Mouse (Mus musculus) heart, postnatal 4 days (tissue): ENCODE measurements at regions not wholly inside any gene's neighbourhood (a gene's known extent, or its start where the extent isn't known, plus 50 kb on each side); places are given as distances from the start of the nearest gene placed in this dataset.

Source experiments
- DNase-seq: peaks from one replicate; pipeline ENCODE4 v3.0.0; 2021

DNA sequence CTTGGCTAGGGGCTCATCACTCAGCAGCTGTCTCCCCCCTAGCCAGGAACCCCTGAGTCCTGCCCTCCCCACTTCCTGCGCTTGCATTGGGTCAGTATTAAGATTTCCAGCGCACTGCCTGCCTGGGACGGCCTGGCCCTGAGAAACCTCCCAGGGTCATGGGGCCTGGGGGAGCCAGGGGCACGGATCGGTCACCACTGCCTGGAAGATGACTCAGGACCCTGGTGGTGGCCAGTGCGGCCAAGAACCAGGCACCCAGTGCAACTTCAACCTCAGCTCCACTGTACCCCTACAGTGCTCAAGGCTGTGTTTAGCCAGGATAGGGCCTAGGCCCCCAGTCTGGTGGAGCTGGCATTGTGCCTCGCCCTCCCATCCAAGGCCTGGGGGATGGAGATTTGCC, 111.9 kb upstream of the Zbtb40 start:
- no peak for DNase-seq

DNA sequence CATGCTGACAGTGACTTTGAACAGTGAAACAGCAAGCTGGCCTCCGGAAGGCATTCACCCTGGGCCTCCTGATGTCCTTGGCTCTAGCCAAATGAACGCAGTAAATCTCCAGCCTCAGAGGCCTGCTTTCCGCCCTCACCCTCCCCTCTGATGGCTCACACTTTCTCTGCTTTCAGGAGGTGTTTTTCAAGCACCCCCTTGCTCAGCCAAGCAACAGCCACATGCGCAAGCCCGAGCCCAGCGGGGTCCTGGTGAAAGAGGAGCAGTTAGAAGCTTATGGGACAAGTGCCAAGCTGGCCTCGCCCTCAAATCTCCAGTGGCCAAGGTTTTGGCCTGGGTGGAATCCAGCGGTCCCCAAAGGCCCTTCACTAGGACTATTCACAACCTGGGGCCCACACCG, 109.6 kb upstream of the Zbtb40 start:
- DNase-seq, result no peak

DNA sequence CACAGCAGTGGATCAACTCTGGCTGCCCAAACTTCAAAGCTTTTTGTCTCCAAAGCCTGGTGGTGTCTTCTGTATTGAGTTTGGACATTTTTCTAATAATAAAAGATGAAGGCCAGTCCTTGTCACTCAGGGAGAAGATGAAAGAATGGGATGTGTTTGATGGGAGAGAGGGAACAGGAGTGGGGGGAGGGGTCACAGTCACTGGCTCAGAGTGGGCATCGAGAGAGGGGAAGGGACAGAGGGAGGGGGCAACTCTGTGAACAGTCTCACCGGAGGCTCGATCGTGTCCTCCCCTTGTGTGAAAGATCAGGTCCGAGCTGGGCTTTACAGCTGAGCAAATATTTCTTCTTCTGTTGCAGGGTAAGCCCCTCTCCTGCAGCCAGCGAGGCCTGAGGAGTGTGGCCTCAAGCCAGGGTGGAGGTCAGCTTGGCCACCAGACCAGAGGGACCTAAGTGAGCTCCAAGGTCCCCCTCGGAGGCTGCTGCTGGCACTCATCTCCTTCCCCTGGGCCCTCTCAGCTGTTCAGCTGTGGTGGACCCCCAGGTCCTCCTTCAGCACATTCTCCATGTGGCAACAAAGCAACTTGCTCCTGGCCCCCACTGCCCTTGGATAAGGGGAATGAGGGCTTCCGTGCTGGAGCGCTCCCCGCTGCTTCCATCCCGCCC, 108.0 kb upstream of the Zbtb40 start:
- no peak for DNase-seq

DNA sequence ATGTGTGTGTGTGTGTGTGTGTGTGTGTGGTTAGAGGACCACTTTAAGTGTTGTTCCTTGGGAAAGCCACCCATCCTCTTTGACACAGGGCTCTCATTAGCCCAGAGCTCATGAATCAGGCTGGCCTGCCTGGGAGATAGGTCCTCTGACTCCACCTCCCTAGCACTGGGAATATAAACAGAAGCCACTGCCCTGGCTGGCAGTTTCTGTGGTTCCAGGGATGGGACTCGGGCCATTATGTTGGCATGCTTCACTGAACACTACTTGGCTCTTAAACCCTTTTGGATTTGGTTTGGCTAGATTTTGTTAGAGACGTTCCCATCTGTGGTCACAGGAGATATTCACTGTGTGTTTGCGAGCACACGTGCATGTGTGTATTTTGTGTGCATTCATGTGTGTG, 100.2 kb upstream of the Zbtb40 start:
- no peak for DNase-seq

DNA sequence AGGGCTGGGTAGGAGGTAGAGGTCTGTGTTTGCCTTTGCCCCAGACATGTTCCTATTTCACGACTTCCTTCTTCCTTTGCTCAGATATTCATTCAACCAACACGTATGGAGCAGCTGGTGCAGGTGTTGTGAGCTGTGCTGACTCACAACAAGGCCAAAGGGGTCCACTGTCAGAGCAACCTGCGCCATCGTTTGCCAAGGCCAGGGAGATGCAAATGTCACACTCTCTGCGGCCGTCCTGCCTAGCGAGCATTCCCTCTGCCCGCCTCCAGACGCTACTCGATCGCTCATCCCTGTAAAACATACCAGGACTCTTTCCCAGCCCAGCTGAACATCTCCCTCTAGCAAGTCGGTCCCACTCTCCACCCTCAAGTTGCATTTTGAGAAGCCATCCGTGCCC, 99.2 kb upstream of the Zbtb40 start:
- DNase-seq, result no peak

DNA sequence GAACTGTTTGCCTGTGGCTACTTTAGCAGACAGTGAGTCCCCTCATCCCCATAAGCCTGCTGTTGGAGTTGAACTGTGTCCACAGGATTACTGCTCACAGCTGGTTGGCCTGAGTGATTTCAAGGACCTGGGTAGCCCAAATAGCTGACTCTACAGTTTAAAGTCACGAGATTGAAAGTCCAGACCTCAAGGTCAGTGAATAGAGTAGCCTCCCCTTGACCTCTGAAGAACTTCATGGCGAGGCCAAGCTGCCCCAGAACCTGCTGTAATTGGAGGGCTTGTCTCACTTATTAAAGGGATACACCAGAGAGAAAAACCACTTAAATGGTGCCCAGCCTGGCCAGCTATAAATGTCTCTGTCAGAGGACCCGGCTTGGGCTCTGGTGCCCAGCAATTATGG, 97.7 kb upstream of the Zbtb40 start:
- DNase-seq, result no peak

DNA sequence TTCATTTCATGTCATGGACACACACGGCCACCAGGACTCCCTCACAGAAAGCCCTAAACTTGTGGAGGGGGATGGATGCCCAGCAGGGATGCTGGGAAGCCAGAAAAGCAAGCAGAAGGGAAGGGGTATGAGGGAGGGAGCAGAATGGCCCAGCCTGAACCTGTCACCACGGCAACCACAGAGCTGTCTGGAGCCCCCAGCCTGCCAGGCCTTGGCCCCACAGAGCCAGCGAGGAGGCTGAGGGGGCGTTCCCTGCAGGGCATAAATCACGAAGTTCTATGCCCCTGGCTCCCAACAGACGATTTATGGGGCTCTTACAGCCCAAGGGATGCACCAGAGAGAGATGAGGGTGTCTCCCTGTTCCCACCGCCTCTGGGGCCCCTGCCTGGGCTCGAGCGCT, 93.7 kb upstream of the Zbtb40 start:
- no peak for DNase-seq

DNA sequence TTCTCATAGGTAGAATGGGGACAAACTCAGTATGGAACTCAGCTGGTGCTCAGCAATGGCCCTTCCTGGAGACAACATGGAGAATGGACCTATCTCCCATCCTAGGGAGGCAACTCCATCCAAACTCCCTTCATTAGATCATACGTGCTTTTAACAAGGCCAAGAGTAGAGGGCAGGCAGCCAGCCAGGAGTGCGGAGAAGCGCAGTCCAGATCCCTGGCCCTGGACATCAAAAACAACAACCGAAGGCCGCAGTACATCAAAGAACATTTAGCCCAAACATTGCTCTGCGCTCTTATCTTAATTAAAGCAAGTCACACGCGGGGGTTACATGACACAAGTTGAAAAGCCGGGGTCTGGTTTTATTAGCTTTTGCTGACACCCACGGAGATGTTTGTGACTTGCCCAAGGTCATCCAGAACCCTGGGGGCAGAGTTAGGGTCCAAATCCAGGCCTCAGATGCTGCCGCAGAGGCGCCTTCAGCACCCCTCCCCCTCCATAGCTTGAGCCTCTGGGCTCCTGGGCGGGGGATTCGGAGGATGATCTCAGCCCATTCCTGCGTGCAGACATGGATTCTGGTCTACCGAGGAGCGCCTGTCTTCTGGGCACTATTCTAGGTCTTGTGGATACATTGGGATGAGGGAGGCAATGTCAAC, 90.6 kb upstream of the Zbtb40 start:
- DNase-seq, result no peak

DNA sequence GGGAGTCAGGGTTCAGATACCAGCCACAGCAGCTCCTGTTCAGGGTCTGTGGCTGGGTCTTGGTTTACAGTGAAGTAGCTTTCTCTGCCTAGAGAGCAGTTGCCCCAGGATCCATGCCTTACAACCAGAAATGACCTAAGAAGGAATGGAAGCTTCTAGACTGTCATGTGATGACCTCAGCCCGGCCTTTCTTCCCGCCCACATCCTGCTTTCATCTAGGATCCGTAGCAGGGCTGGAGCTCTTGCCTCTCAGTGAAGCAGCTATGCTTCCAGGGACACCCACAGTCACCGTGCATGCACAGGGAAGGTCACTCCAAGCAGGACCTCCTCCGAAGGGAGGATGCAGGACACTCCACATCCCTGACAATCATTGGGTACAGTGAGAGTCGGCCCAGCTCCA, 89.5 kb upstream of the Zbtb40 start:
- DNase-seq, result no peak

DNA sequence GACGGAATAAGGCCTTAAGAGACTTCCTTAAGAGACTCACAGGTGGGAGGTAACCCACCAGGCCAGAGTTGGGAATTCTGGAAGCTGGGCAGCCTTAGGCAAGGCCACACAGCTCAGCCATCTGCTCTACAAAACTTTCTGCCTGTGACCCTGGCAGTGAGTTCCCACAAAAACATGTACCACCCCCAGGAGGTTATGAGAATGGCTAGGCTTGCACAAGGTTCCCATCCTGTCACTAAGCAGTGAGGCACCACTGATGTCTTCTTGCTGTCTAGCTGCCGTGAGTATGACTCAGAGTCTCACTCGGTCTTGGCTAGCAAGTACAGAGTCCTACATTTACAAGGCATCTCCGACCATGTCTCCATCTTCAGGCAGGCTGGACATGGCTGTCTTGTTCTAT, 87.7 kb upstream of the Zbtb40 start:
- no peak for DNase-seq

DNA sequence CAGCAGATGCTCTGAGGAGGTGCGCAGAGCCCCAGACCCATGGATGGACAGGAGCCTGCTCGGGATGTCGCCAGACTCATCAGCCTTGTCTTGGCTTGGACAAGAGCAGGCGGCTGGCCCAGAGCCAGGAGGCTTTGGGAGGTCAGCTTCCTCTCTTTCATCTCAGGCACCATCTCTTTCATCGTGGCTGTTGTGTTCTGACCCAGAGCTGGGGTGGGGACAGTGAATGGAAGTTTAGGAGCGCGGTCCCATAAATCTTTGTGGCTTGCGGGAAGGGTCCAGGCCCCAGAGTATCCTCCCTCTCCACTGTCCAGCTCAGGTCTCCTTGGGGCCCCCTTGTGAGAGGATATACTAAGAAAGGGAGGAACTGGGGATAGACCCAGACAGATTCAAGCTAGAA, 87.2 kb upstream of the Zbtb40 start:
- peak; percentile 36 for DNase-seq

DNA sequence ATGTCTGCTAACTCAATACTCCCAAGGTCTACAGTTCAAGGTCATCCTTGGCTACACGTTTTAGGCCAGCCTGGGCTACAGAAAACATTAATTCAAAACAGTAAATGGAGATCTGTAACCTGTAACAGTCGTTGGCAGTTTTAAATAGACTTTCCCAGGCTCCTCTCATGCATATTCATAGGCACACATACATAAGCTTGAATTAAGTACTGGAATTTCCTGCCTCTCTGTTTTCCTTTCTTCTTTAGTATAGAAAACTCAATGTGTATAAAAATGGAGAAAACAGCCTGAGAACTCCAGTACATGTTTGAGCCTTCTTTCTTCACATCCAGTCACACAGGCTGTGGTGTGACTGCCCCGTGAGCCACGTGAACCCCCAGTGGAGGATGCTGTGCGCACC, 86.0 kb upstream of the Zbtb40 start:
- no peak for DNase-seq

DNA sequence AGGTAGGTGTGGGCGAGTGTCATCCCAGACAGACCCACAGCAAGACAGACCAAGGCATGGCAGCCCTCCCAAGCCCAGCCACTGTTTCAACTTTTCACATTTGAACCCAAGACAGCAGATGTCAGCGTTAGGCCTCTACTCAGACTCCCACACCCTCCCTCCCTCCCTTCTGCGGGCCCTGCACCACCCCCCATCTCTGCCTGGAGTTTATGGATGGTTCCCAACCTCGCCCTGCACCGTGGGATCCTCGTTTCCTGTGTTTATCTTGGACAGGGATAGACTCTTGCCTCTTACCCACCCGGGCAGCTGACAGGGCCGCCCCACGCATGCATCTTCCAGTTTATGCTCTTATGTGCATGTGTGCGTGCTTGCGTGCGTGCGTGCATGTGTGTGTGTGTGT, 85.2 kb upstream of the Zbtb40 start:
- peak; percentile 26 for DNase-seq

DNA sequence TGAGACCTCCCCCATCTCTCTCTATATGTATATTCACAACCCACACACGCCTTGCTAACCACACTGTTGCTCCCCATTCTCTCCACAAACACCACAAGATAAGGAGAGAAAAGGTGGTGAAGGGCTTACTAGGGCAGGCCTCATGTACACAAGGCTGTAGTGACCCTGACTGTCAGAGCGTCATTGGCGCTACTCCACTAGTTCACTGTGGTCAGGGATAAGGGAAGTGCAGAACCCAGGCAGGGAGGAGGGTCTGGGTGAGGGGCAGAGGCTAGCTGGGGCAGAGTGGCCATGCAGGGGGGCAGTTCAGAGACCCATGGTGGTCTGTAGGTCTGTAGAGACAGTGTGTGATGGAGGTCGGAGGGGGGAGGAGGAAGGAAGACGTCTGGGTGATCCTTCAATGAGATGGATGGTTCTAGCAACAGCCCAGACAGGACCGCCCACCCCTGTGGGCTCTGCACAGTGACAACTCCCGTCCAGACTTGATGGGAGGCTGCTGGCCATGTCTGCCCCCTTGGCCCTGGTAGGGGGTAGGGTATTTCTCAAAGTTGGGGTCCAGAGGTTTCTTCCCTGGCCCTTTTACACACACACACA, 82.1 kb upstream of the Zbtb40 start:
- no peak for DNase-seq

DNA sequence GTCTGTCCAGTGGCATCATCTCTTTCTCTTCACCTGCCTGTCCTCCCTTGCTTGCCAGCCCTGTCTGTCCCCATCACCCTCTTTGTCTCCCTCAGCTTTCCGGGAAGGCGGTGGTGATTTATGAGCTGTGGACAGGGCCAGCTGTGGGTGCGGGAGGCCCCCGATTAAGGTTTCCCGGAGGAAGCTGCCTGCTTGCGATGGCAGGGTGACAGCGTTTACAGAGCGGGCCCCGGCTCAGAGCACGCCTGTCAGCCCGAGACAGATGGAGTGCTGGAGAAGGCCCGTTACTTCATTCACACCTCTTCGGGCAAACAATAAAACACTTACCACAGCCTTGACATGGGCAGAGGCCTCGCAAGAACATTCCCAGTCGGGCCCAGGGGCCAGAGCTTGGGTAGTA, 79.6 kb upstream of the Zbtb40 start:
- no peak for DNase-seq

DNA sequence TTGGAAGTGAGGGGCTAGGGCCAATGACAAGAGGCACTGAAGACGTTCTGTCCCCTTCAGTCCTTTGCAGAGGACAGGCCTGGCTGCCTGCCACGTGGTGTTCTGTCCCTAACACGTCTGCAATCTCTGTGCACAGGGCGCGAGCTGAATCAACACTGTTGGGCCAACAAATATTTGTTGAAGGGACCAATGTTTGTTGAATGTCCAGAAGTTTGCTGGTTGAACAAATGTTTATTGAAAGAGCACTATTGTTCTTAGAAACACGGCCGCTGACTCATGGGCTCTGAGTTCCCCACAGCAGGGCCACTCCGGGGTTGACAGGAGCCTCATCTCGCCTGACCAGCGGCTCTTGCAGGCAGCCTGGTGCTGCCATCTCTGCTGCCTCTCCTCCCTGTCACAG, 73.1 kb upstream of the Zbtb40 start:
- peak; percentile 18 for DNase-seq

DNA sequence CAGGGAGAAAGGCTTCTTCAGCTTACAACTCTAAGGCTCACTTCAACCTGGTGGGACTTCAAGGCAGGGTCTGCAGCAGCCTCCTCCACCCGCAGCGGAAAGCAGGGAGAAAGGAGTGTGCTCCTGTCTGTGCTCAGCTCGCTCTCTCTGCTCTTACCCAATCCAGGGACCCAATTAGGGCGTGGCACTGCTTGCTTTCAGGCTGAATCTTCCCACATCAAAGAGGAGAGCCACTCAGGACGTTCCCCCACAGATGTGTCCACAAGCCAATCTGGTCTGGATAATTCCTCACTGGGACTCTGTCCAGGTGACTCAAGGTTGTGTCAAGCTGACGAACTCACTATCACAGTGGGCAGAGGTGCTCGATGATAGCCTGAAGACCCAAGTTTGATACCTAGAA, 72.0 kb upstream of the Zbtb40 start:
- no peak for DNase-seq

DNA sequence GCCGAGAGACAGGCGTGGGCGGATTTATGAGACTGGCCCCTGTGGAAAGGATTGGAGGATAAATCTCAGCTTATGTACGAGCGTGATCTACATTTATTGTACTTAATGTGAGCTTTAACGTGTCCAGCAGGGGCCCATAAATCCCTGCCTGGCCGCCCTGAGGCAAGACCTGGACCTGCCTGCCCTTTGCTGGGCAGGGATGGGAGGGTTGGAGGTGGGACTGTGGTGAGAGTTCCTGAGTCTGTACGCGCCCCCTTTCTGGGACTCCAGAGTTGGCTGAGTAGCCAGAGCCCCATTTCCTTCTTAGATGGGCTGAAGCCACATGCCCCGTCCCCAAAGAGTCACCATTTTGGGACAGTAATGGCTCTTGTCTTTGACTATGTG, 69.7 kb upstream of the Zbtb40 start:
- no peak for DNase-seq

DNA sequence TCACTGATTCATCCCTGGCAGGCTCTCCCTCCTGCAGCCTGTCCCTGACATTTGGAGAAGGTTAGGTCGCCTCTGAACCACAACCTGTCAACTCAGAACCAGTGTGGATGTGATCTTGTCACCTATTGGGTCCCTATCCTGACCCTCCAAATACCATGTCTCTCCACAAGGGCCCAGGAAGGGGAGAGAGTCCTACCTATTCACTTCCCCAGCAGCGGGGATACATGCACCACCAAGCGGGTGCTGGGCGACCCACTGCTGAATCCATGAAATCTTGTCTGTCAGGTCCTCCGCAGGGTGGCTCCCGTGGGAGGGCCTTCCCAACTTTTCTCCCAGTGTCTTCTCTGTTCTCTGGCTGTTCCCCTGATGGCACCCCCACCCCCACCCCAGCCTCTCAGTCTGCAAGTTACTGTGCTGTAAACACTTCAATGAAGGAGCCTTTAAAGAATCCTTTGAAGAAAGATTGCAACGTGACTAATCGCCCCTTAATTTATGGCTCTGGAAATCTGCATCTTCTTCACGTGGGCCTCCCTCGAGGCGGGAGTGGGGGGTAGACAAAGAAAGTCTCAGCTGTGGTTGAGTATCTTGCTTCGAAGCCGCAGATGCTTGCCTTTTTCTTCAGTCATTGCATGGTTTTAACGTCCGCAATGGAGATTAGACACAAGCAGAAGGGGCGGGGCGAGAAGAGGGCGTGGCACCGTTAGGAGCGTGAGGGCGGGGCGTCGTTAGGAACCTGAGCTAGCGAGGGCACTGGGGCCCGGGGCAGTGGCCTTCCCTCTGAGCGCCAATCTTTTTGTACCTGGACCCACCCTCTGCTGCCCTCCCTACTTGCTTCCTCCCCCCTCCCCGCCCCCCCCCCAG, 69.1 kb upstream of the Zbtb40 start:
- peak; percentile 55 for DNase-seq

DNA sequence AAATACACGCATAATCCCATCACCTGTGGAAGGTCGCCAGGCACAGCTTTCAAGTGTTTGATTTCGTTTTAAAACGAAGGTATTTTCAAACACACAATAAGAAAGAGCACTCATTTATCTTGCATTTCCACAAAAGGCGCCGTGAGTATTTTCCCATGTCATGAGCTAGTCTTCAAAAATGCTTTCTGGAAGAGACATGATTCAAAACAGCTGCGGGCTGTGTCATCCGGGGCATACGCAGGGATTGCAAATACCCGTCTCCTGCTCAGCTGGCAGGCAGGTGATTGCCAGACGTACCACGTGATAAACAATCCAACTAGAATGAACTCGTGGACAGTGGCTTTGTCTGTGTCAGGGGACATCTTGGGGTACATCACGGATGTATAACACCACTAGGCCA, 66.5 kb upstream of the Zbtb40 start:
- DNase-seq, result no peak

DNA sequence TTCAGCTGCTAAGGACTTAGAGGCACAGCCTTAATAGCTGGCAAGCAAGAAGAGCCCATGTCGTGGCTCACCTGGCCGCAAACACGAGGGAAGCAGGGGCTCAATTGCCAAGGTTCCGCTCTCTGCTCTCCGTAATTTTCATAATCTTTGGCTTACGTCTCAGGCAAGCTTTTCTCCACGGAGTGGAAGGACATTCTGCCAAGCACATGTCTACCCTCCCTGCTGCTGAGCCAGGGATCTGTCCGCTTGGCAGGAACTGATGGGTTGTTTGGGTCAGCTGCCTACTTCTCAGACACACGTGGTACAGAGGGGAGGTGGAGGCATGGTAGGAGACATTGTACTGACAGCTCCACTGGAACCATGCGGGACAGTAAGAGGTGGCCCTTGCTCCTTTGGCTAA, 61.7 kb upstream of the Zbtb40 start:
- no peak for DNase-seq

DNA sequence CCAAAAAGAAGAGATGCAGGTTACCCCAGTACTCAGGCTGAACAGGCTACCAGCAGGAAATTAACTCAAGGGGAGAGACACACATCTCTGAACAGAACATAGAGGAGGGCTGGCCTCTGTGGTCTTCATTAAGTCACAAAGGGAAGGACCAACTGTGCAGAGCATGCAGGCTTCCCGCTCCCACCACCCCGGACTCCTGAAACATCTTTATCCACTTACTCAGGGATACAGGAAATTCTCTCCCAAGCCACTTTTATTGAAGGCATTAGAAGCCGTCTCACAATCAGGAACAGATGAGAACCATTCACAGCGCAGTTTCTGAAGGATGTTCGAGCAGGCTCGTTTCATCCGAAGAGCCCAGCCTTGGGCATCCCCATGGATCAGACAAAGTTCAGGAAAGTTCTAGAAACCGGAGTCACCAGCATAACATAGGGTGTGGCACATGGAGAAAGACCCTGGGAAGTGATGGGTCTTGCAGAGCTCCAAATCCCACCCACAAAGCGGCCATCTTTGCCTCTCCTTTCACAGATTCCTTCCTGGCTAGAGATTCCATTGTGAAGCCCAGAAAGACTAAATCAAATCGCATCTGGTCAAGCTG, 55.9 kb upstream of the Zbtb40 start:
- no peak for DNase-seq

DNA sequence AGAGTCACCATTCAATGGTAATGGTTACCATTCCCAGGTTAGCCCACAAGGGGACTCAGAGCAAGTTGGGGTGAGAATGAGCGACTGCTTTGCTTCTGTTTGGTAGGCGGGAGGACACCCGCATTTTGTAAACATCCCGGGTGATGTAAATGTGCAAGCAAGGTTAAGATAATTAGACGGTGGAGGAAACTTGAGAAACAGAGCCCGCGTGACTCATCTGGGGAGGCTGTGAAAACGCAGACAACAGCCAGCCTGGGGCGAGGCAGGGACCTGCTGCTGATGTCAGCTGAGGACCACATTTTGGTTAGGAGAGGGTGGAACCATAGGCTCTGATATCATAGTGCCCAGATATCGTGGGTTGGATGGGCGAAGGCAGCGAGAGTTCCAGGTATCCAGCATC, 52.6 kb upstream of the Zbtb40 start:
- DNase-seq, result no peak
